Mouse (Mus musculus): ENCODE data around the gene Trp73.

The Trp73 gene

GRCm38 (mm10) chr4:154103912-154104311 lies 36.1 kb downstream of the Trp73 start:
- DNase-seq (ENCODE audit: low spot score in 2 of 2) = no peak

- no peak for DNase-seq (ENCODE audit: low spot score in 2 of 2)
These were observed 36.6 kb downstream of the Trp73 start for GRCm38 (mm10) chr4:154103386-154103785.

GRCm38 (mm10) chr4:154099361-154099760 lies 40.6 kb downstream of the Trp73 start:
- DNase-seq (ENCODE audit: low spot score in 2 of 2) = no peak

GRCm38 (mm10) chr4:154096111-154096510 lies 43.9 kb downstream of the Trp73 start:
- DNase-seq (ENCODE audit: low spot score in 2 of 2) = no peak

GRCm38 (mm10) chr4:154093210-154093609 lies 46.8 kb downstream of the Trp73 start:
- DNase-seq (ENCODE audit: low spot score in 2 of 2) = peak; percentile 24 to 48

- no peak for DNase-seq (ENCODE audit: low spot score in 2 of 2)
These were observed 48.7 kb downstream of the Trp73 start for GRCm38 (mm10) chr4:154091356-154091755.

- no peak for DNase-seq (ENCODE audit: low spot score in 2 of 2)
These were observed 50.8 kb downstream of the Trp73 start for GRCm38 (mm10) chr4:154089205-154089604.

DNA sequence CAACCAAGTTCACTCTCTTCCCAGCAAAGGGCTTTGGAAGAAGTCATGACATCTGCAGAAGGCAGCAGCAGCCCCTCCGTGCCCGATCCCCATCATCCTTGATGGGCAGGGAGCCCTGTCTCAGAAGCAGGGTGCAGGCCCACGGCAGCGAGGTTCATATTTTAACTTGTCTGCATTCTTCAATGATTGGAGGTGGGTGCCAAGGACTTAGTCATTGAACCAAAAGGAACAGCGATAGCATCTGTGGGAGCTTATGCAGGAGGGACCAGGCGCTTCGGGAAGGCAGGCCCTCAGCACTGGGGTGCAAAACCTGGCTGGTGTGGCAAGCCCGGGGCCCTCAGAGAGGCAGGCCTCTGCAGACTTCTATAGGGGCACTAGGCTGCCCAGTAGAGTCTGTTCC lies 53.6 kb downstream of the Trp73 start:
- no peak for DNase-seq (ENCODE audit: low spot score in 2 of 2)

DNA sequence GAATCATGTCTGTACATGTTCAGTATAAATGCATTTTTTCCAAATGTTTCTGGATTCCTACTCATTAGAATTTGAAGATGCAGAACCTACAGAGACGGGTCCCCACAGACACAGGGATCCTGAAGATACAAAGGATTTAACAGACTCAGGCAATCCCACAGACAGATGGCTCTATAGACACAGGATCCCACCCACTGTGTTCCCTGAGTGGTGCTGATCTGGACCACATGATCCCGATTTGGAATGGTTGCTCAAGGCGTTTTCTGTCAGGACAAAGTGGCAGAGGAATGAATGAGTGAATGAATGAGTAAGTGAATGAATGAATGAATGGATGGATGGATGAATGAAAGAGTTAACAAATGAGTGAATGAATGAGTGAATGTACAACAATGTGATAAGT lies 54.2 kb downstream of the Trp73 start:
- DNase-seq (ENCODE audit: low spot score in 2 of 2) = no peak

- DNase-seq (ENCODE audit: low spot score in 2 of 2) = no peak
These were observed 58.0 kb downstream of the Trp73 start for GRCm38 (mm10) chr4:154081974-154082373.

GRCm38 (mm10) chr4:154081021-154081420 lies 59.0 kb downstream of the Trp73 start:
- DNase-seq (ENCODE audit: low spot score in 2 of 2) = no peak

DNA sequence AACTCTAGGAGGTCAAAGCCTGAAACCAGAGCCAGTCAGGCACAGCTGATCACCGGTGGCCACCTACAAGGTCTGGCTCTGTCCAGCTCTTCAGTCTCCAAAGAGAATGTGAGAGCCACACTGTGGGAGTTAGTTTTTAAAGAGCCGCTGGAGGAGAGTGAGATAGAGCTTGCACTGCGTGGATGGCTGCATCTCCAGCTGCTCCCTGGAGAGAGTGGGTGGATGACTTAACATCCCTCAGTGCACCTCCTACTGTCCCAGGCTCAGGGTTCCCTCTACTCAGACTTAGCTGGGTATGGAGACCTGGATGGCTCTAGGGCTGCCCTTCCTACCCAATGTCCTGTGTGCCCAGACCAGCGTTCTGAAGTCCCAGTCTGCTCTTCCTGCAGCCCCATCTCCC lies 59.8 kb downstream of the Trp73 start:
- no peak for DNase-seq (ENCODE audit: low spot score in 2 of 2)

GRCm38 (mm10) chr4:154071941-154072340 lies 68.1 kb downstream of the Trp73 start:
- DNase-seq (ENCODE audit: low spot score in 2 of 2) = no peak

- DNase-seq (ENCODE audit: low spot score in 2 of 2) = peak in 1 of 2 experiments; percentile 29
These were observed 68.5 kb downstream of the Trp73 start for GRCm38 (mm10) chr4:154071521-154071920.

- no peak for DNase-seq (ENCODE audit: low spot score in 2 of 2)
These were observed 69.1 kb downstream of the Trp73 start for GRCm38 (mm10) chr4:154070896-154071295.

DNA sequence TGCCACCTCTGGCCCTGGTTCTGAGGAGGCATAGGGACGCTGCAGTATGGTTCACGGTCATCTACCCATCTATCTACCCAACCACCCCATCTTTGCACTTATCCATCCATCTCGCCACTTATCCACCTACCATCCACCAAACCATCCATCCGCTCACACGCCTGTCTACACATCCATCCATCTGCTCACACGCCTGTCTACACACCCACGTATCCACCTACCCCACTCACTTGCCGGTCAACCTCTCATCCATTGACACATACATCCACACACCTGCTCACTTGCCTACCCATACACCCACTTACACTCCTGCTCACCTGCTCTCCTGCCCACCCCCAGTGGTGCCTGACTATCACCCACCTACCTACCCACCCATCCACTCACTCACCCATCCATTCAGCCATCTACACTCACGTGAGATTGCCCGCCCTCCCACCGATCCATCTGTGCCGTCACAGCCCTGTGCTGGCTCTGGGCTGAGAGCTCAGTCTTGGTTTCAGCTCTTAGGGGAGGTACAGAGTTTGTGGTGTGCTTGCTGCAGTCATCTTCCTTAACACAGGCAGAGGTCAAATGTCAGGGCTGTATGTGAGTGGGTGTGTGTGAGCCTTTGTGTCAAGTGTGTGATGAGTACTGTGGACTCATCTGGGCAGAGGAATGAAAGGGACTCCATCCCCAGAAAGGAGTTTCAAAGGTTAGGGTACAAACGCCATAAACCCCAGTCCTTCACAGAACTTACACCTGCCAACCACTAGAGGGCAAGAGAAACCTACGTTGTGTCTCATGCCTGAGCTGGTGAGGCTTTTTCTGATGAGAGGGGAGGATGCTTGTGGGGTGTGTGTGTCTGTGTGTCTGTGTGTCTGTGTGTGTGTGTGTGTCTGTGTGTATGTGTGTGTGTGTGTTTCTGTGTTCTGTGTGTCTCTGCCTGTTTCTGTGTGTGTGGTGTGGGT lies 74.9 kb downstream of the Trp73 start:
- DNase-seq (ENCODE audit: low spot score in 2 of 2) = no peak

DNA sequence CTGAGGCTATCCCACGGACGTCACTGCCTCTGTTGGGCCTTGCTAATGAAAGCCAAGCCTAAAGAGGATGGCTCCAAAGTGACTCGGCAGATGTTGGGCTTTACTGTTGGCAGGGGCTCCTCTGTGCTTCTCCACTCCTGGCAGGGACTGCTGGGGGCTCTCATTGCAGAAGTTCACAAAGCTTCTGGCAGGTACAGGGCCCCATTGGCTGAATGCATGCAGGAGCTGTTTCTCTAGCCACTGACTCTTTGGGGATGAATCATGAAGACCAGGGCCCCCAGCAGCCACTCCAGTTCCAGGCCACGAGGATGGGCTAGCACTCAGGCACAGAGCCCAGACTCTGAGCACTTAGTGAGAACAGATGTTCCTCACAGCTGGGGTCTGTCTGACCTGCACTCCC lies 82.3 kb downstream of the Trp73 start:
- no peak for DNase-seq (ENCODE audit: low spot score in 2 of 2)

- no peak for DNase-seq (ENCODE audit: low spot score in 2 of 2)
These were observed 83.3 kb downstream of the Trp73 start for GRCm38 (mm10) chr4:154056661-154057060.

GRCm38 (mm10) chr4:154056046-154056445 lies 84.0 kb downstream of the Trp73 start:
- no peak for DNase-seq (ENCODE audit: low spot score in 2 of 2)

GRCm38 (mm10) chr4:154055482-154055881 lies 84.5 kb downstream of the Trp73 start:
- DNase-seq (ENCODE audit: low spot score in 2 of 2) = no peak

- no peak for DNase-seq (ENCODE audit: low spot score in 2 of 2)
These were observed 86.9 kb downstream of the Trp73 start for GRCm38 (mm10) chr4:154053065-154053464.

GRCm38 (mm10) chr4:154051401-154051800 lies 88.6 kb downstream of the Trp73 start:
- no peak for DNase-seq (ENCODE audit: low spot score in 2 of 2)

DNA sequence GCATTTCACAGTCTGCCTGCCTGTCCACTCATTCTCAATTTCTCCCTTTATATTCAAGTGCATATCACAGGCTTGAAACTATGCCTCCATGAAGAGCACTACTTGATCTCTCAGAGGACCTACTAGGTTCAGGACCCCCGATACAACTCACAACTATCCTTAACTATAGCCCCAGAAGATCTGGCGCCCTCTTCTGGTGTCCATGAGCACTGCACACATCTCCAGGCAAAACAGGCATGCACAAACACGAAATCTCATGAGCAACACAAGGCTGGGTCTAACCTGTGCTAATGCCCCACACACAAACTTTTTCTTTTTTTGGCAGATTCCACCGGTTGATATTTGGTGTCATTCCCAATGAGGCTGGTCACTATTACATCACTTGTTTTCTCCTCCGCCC lies 94.2 kb downstream of the Trp73 start:
- DNase-seq (ENCODE audit: low spot score in 2 of 2) = no peak

- DNase-seq (ENCODE audit: low spot score in 2 of 2) = no peak
These were observed 97.4 kb downstream of the Trp73 start, which contains the start of gene Ccdc27 for GRCm38 (mm10) chr4:154042577-154042976. Gene Ccdc27, minus strand, starts transcription at chr4:154042677.
